Mouse (Mus musculus) heart, embryonic 13.5 days (tissue): ENCODE results near the gene Olfr1223. TPM values are rescaled to one million over a fixed set of nuclear protein-coding genes. Genes with fewer than 3 reads are reported as not detected.

Source experiments
- polyA plus RNA-seq: library from polyadenylated mRNA; unstranded; fragments of >200 nt; fragmentation: Nextera tagmentation; extraction: Ambion mirVana; gene quantifications from 2 replicates; pipeline ENCODE4 v1.2.1, GENCODE M21; 2015

The Olfr1223 gene
- polyA plus RNA-seq, 1 experiment from 2014 or later, result not detected

Other genes starting within 250 kb of the Olfr1223 start
- gene Olfr1208, start 249.2 kb downstream of the Olfr1223 start, polyA plus RNA-seq, result not detected in 2 replicates
- not detected in 2 replicates for gene Olfr1209, start 236.4 kb downstream of the Olfr1223 start, polyA plus RNA-seq
- gene Olfr1211, start 213.4 kb downstream of the Olfr1223 start, polyA plus RNA-seq, result not detected in 2 replicates
- gene Olfr1212, start 197.6 kb downstream of the Olfr1223 start, polyA plus RNA-seq, result not detected in 2 replicates
- gene Gm13762, start 171.3 kb downstream of the Olfr1223 start, polyA plus RNA-seq, result not detected in 2 replicates
- gene Olfr1214, start 158.9 kb downstream of the Olfr1223 start, polyA plus RNA-seq, result not detected in 2 replicates
- not detected in 2 replicates for gene Olfr1215, start 144.6 kb downstream of the Olfr1223 start, polyA plus RNA-seq
- gene Olfr1216, start 133.2 kb downstream of the Olfr1223 start, polyA plus RNA-seq, result not detected in 2 replicates
- gene Olfr1217, start 119.5 kb downstream of the Olfr1223 start, polyA plus RNA-seq, result not detected in 2 replicates
- gene Olfr1218, start 90.4 kb downstream of the Olfr1223 start, polyA plus RNA-seq, result not detected in 2 replicates
- not detected in 2 replicates for gene Olfr1219, start 68.0 kb downstream of the Olfr1223 start, polyA plus RNA-seq
- not detected in 2 replicates for gene Olfr1220, start 44.7 kb downstream of the Olfr1223 start, polyA plus RNA-seq
- gene Olfr1221, start 34.3 kb downstream of the Olfr1223 start, polyA plus RNA-seq, result not detected in 2 replicates
- gene Olfr1222, start 18.5 kb downstream of the Olfr1223 start, polyA plus RNA-seq, result not detected in 2 replicates
- gene Olfr1224-ps1, start 12.5 kb upstream of the Olfr1223 start, polyA plus RNA-seq, result not detected in 2 replicates
- not detected in 2 replicates for gene Olfr1225, start 23.1 kb upstream of the Olfr1223 start, polyA plus RNA-seq
- not detected in 2 replicates for gene Olfr1226, start 48.5 kb upstream of the Olfr1223 start, polyA plus RNA-seq
- not detected in 2 replicates for gene Olfr1228, start 102.5 kb upstream of the Olfr1223 start, polyA plus RNA-seq
- not detected in 2 replicates for gene Olfr1229, start 136.5 kb upstream of the Olfr1223 start, polyA plus RNA-seq
- not detected in 2 replicates for gene Olfr1230, start 145.7 kb upstream of the Olfr1223 start, polyA plus RNA-seq
- gene Olfr1231, start 155.5 kb upstream of the Olfr1223 start, polyA plus RNA-seq, result not detected in 2 replicates
- not detected in 2 replicates for gene Olfr1232, start 178.1 kb upstream of the Olfr1223 start, polyA plus RNA-seq
- gene Olfr1233, start 190.8 kb upstream of the Olfr1223 start, polyA plus RNA-seq, result not detected in 2 replicates
- not detected in 2 replicates for gene Olfr1234, start 213.3 kb upstream of the Olfr1223 start, polyA plus RNA-seq